Mouse (Mus musculus) fat pad, adult 2 months (tissue): ENCODE measurements around the gene Snai1.

Experiments
- DNase-seq: peaks from one replicate; pipeline ENCODE4 v3.0.0-alpha.2; 2011; ENCODE audit warnings: low read depth, low spot score; ENCODE audit errors: extremely low read depth

The Snai1 gene

GRCm38 (mm10) chr2:167550341-167550854 lies 12.4 kb downstream of the Snai1 start:
- DNase-seq = no peak

- DNase-seq = no peak
Measured at GRCm38 (mm10) chr2:167551342-167551920, 13.4 kb downstream of the Snai1 start.

- no peak for DNase-seq
Measured at GRCm38 (mm10) chr2:167552292-167552691, 14.3 kb downstream of the Snai1 start.

- no peak for DNase-seq
Measured at GRCm38 (mm10) chr2:167552927-167553402, 15.0 kb downstream of the Snai1 start.

GRCm38 (mm10) chr2:167555766-167556165 lies 17.8 kb downstream of the Snai1 start:
- no peak for DNase-seq

GRCm38 (mm10) chr2:167559413-167559812 lies 21.4 kb downstream of the Snai1 start:
- no peak for DNase-seq

GRCm38 (mm10) chr2:167562101-167562500 lies 24.1 kb downstream of the Snai1 start:
- no peak for DNase-seq

GRCm38 (mm10) chr2:167563035-167563434 lies 25.0 kb downstream of the Snai1 start:
- DNase-seq = no peak

GRCm38 (mm10) chr2:167563703-167564102 lies 25.7 kb downstream of the Snai1 start:
- DNase-seq = no peak

- no peak for DNase-seq
Measured at GRCm38 (mm10) chr2:167564551-167565311, 26.7 kb downstream of the Snai1 start.

- DNase-seq = no peak
Measured at GRCm38 (mm10) chr2:167565312-167565656, 27.3 kb downstream of the Snai1 start.

- no peak for DNase-seq
Measured at GRCm38 (mm10) chr2:167565682-167566081, 27.7 kb downstream of the Snai1 start.

GRCm38 (mm10) chr2:167568112-167568511 lies 30.1 kb downstream of the Snai1 start:
- DNase-seq = no peak

- peak; percentile 62 for DNase-seq
Measured at GRCm38 (mm10) chr2:167569934-167570651, 32.1 kb downstream of the Snai1 start.

GRCm38 (mm10) chr2:167570815-167571214 lies 32.8 kb downstream of the Snai1 start:
- no peak for DNase-seq

GRCm38 (mm10) chr2:167571442-167572220 lies 33.6 kb downstream of the Snai1 start:
- no peak for DNase-seq

GRCm38 (mm10) chr2:167574814-167575213 lies 36.8 kb downstream of the Snai1 start:
- DNase-seq = no peak

GRCm38 (mm10) chr2:167575581-167575980 lies 37.6 kb downstream of the Snai1 start:
- DNase-seq = no peak

GRCm38 (mm10) chr2:167576121-167576620 lies 38.2 kb downstream of the Snai1 start:
- no peak for DNase-seq

- DNase-seq = no peak
Measured at GRCm38 (mm10) chr2:167577186-167577785, 39.3 kb downstream of the Snai1 start.
